Mouse (Mus musculus) spleen, postnatal 14 days (tissue): ENCODE measurements around the gene Tnxb.

Source experiments
- DNase-seq, 2 experiments: peaks; one replicate each; pipeline ENCODE4 v3.0.0; 2021 to 2022; ENCODE audit warnings: low spot score in 2 of 2

Tnxb gene

DNA sequence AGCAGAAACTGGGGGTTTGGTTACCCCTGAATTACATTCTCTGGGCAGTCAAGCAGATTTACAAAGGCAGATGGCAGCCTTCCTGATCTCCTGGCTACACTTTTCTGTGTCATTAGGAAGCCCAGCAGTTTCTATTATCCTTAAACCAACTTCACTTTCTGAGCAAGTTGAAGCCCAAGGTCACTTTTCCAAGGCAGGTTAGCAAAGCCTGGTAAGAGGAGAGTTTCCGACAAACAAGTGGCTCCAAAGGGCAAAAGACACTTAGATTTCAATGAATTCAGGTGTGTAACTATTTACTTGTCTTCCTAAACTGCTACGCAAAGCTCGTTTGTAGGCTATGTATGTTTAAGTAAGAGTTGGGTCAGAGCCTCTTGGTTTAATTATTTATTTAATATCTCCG is 27.0 kb upstream of the Tnxb start:
- no peak for DNase-seq

DNA sequence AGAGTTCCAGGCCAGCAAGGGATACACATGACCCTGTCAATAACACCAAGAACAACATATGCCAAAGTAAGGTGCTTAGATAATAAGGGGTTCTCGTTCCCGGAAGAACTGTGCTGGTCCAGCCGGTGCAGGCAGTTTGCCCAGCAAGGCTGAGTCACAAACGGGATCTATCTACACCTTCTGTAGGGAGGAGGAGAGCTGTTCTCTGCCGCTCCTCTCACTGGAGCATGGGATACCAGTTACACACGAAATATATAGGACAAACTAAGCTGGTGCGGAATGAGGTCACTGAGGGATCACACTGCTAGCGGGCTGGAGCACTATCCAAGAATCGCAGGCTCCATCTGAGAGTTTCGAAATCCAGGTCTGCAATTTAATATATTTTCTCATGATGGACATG is 26.4 kb upstream of the Tnxb start:
- no peak for DNase-seq

DNA sequence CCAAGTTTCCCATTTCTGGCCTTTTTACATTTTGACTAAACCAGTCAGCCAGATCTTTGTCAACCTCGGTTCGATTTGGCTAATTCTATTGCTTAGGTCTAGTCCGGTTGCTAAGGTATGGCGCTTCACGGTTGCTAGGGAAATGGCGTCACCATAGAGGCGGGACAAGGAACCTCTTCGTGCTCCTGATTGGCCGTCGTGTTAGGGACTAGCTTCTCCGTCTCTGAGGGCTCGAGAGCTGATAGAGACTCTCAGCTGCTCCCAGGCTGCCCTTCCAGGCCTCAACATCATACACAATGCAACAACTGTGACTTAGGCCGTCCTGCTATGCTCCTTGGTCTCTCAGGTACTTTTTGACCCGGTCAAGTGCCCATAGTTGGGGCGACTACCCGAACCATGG is 25.7 kb upstream of the Tnxb start, which contains the start of gene Fkbpl:
Gene Fkbpl (plus strand): TSS at position 157 of the 400 bp plus-strand sequence.
- peak; percentile 82 to 93 for DNase-seq

DNA sequence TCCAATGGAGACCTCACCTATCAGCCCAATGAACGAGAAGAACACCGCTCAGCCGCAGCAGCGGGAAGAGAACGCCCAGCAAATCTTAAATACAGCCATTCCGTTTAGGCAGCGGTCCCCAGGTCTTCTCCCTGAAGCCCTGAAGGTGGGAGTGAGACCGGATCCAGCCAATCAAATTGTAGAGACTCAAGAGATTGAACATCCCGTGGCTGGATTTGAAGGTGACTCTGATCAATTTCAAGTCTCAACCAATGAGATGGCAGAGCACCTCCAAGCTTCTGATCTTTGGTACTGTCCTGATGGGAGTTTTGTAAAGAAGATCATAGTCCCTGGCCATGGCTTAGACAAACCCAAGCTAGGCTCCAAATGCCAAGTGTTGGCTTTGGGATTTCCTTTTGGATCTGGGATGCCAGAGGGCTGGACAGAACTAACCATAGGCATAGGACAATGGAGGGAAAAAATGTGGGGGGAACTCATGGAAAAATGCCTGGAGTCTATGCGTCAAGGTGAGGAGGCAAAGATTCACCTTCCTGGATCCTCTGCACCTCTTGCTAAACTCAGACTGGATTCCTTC is 25.0 kb upstream of the Tnxb start:
- DNase-seq = no peak

DNA sequence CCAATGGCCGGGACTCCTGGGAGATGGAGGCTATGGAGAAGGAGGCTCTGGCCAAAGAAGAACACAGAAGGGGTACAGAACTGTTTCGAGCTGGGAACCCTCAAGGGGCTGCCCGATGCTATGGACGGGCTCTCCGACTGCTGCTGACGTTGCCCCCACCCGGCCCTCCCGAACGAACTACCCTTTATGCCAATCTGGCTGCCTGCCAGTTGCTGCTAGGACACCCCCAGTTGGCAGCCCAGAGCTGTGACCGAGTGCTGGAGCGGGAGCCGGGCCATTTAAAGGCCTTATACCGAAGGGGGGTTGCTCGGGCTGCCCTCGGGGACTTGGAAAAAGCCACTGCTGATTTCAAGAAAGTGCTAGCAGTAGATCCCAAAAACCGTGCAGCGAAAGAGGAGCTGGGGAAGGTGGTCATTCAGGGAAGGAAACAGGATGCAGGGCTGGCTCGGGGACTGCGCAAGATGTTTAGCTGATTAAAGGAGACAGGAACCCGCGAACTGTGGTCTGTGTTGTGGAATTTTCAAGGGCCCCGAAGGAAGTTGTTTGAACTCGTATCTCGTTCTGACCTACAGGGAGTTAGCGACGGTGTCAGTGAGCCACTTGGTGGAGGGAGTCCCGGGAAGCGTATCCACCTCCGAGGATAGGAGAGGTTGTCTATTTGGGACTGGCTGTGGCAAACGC is 24.4 kb upstream of the Tnxb start:
- DNase-seq = no peak

DNA sequence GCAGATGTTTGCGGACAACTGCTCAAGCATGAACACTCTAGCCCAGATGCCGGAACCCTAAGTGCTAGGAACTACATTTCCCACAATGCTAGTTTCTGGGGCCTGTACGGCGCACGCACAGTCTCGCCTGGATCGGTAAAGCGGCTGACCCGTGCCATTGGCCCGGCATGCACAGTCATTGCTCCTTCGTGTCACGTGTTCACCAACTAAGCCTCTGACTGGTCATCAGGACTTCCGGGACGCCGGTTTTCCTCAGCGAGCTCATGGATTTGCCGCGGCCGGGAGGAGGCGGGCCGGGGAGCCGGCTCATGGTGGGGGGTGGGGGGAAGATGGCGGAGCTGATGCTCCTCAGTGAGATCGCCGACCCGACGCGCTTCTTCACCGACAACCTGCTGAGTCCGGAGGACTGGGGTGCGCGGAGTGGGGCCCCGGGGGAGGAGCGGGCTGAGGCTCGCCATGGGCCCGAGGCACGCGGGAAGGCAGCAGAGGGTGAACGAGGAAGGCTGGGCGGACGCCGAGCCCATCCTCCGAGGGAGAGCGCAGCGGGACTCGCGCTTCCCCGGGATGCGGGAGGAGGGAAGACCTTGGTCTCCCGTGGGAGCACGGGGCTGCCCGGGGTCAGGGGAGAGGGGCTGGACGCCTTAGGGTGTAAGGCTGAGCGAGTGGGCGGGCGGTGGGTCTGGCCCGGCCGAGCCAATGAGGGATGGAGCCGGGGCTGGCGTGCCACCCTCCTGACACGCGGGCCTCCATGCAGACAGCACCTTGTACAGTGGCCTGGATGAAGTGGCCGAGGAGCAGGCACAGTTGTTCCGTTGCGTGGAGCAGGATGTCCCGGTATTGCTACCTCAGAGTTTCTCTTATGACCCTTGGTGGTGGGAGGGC is 23.2 kb upstream of the Tnxb start, which contains the start of gene Atf6b:
Gene Atf6b (plus strand): TSS at position 241 of the 882 bp plus-strand sequence.
- DNase-seq = peak; percentile 84 to 87

DNA sequence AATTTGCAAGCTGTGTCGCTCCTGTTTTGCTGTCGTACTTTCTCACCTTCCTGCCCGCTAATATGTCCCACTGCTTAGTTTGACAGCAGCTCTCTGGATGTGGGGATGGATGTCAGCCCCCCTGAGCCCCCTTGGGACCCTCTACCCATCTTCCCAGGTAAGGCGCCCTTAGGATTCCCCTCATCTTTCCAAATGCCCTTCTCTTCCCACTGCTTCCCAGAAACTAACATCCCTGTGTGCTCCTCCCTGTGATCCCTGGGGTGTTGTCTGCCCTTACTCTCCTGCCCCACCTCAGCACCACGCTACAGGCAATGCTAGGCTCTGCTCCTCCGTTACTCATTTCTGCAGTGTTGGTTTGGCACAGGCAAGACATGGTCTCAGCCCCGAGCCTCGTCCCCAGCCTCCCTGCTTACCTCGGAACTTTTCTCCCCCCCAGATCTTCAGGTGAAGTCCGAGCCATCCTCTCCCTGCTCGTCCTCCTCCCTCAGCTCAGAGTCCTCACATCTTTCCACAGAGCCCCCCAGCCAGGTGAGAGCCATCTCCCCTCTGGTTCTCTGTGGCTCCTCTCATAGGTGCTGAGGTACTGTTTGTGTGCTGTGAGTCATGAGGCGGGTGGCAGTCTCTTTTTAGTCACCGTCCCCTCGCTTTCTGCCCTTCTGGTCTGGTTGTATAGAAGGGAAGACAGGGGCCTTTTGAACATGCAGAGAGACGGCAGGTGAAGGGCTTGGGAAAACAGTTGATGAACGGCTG is 22.0 kb upstream of the Tnxb start:
- DNase-seq = no peak

DNA sequence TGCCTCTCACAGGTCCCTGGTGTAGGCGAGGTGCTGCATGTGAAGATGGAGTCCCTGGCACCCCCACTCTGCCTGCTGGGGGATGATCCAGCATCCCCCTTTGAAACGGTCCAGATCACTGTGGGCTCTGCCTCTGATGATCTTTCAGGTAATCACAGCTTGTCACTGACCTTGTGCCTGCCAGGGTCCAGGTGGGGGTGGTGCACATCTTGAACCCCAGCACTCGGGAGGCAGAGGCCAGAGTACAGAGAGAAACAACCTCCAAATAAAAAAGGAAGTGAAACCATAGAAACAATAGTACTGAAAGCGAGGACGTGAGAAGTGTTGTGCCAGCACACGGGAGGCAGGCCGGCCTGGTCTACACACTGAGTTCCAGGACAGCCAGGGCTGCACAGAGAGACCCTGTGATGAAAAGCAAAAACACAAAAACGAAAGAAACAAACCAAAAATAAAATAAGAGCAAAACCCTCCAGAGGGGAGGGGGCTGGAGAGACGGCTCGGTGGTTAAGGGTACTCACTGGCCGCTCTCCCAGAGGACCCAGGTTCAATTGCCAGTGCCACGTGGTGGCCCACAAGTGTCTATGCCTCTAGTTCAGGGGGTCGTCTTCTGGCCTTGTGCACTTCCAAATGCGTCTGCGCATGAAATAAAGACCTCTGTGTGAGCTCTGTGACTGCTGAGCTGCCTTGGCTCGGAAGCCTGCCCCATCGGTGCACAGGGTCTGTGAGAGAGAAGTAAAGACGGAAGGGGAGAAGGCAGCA is 21.1 kb upstream of the Tnxb start:
- no peak for DNase-seq

DNA sequence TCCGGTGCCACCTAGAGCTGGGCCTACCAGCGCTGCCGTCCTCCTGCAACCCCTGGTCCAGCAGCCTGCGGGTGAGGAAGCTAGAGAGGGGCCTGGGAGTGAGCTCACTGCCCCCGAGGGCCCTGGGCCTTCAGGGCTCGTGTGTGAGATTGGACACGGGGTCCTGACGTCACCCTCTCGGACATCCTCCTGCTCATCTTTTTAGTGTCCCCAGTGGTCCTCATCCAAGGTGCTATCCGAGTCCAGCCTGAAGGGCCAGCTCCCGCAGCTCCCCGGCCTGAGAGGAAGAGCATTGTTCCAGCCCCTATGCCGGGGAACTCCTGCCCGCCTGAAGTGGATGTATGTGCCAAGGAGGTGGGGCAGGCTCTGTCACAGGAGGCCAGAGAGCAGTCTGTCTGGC is 19.6 kb upstream of the Tnxb start:
- no peak for DNase-seq

DNA sequence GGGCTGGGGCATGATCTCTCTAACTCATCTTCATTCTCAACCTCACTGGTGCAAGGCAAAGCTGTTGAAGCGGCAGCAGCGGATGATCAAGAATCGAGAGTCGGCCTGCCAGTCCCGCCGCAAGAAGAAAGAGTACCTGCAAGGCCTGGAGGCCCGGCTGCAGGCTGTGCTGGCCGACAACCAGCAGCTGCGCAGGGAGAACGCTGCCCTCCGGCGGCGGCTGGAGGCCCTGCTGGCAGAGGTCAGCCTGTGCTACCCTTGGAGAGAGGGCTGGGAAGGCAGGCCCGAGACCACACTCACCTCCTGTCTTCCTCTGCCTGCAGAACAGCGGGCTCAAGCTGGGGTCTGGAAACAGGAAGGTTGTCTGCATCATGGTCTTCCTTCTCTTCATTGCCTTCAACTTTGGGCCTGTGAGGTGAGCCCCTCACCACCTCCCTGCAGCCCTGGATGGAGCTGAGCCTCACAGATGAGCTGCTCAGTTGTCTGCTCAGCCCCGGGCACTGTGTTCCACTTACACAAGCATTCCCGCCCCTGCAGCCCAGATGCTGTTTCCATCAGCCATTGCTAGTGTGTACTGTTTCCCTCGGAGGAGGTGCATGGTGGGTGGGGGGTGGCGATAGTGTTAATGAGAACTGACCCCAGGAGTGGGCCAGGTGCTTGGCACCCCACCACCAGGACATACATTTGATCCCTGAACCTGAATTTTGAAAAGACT is 18.7 kb upstream of the Tnxb start:
- DNase-seq = peak in 1 of 2 experiments; percentile 45

DNA sequence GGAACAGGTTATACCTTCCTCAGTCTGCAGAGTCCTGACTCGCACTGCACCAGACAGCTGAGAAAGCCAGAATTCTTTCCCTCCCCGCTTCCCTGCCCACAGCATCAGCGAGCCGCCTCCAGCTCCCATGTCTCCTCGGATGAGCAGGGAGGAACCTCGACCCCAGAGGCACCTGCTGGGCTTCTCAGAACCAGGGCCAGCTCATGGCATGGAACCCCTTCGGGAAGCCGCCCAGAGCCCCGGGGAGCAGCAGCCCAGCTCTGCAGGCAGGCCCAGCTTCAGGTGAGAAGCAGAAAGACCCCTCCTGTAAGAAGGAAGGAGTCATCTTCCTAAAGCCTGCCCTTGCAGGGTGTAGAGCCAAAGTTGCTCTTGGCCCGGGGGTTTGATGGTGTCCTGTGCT is 17.8 kb upstream of the Tnxb start:
- no peak for DNase-seq

DNA sequence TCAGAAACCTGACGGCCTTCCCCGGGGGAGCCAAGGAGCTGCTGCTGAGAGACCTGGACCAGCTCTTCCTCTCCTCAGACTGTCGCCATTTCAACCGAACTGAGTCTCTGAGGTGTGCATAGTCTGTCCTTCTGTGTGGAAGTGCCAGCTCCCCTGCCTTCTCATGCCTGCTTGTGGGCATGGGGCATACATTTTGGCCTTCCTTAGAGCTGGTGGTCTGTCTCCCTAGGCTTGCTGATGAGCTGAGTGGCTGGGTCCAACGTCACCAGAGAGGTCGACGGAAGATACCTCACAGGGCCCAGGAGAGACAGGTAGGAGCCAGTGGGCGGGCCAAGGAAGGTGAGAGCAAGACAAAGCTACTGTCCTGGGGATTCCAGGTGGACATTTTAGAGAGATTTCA is 17.4 kb upstream of the Tnxb start:
- no peak for DNase-seq

DNA sequence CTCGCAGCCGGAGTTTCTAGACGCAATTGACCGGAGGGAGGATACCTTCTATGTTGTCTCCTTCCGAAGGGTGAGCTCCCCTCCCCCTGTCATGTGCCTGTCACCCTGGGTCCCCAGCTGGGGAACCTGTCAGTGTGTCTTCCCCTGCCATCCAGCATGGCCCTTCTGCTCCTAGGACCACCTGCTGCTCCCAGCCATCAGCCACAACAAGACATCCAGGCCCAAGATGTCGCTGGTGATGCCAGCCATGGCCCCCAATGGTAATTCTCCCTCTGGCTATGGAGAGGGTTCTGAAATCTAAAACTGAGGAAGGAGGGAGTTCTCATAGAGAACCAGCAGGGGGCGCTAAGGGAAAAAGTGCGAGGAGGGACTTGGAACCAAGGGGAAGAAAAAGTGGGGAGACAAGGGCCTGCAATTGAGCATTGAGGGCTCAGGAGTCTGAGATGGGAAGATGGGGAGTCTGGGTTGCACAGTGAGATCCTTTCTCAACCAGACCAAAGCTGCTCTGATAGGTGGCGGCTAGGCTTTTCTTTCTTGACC is 16.5 kb upstream of the Tnxb start:
- DNase-seq = peak in 1 of 2 experiments; percentile 52

DNA sequence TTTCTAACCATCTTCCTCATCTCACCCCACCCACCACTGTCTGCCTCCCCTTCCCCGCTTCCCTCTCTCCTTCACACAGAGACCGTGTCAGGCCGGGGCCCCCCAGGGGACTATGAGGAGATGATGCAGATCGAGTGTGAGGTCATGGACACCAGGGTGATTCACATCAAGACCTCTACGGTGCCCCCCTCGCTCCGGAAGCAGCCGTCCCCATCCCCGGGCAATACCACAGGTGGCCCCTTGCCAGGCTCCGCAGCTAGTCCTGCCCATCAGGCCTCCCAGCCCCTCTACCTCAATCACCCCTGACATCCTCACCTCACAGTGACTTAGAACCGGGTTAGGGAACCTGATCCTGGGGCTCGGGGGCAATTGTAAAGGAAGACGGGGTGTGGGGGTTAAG is 15.9 kb upstream of the Tnxb start:
- no peak for DNase-seq

DNA sequence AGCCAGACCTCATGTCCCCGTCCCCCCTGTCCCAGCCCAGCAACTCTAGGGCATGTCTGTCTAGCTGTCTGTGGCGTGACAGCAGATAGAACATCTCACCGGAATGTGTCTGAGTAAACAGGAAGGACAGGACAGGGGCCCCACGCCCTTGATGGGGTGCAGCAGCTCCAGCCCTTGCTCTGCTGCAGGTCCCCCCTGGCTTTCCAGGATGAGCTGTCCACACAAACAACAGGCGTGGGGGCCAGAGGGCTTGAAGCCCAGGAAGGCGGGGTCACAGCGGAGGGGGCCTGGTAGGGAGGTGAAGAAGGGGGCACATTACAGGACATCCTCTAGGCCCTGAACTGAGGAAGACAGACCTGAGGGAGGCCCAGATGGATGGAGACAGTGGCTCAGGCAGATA is 15.2 kb upstream of the Tnxb start:
- DNase-seq = no peak

DNA sequence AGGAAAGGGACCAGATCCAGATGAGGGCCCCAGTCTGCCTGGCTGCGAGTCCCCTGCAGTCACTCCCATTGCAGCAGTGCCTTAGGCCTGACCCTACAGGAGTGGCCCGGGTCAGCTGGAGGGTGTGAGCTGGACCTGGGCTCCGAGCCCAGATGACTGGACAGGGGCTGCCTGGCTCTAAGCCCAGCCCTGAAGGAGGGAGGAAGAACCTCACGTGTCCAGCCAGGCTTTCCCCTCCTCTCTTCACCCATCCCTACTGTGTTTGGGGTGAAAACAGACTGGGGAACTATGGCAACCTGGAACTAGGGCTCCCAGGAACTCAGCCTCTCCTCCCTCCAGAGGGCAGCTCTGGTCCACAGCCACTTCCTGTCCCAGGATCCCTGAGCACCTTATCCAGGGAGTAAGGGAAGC is 14.7 kb upstream of the Tnxb start:
- DNase-seq = no peak

DNA sequence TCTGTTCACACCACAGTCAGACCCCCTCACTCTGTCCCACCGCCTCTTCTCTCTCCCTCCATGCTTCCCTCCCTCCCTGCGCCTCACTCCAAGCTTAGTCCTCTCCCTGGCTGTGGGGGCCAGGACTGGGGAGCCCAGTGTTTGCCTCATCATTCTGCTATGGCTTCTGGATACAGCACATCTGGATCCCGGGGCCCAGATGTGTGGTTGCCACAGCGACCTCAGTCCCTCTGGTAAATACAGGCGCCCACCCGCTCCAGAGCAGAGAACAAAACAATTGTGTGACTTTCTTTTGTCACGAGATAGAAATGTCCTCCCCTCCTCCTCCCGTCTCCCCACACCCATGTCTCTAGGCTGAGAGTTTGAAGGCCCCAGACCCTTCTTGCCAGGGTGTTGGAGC is 13.7 kb upstream of the Tnxb start:
- DNase-seq = no peak

DNA sequence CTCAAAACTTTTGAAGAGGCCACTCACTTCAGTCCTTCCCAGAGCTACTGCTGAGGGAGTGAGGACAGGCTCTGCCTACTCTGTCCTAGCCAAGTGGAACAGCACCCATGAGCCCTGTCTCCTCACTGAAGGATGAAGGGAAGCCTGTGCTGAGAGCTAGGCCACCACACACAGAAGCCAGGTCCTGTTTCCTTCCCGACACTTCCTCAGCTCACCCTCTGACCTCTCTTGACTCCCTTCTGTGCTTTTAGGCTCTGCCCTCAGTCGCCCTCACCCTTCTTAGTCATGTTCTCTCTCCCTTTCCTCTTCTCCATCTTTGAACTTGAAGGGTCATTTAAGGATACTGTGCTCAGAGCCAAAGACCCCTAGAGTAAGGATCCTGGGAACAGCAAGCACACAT is 13.1 kb upstream of the Tnxb start:
- no peak for DNase-seq

DNA sequence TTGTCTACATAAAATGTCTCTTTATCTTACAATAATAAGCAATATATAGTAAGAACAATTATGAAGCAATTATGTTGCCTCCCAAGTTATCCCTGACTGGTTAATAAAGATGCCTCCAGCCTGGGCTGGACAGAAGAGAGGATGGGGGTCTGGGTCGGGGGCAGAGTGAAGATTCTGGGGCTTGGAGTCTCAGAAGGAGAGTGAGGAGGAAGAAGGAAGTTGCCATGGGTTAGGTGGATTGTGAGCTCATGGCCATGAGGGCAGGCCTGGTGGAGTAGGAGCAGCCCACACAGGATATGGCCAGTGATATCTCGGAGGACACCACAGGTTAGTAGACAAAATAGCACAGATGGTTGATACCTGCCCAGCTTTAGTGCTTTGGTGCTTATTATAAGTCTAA is 12.2 kb upstream of the Tnxb start:
- no peak for DNase-seq

DNA sequence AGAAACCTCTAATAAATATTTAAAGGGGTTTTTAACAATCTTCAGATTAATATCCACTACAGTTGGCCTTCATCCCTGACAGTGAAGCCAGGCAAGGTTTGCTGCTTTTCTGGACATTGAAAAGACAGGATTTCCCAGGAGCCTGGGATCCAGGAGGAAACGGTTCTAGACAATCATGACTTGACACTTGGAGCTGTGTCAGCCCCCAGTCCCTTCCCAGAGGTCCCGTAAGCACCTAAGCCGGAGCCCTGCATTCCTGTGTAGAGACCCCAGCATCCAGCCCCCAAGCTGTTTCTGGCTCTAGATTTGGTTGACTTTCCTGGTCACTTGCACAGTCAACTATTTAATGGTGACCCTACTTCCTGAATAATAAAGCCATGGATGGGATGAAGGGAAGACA is 11.7 kb upstream of the Tnxb start:
- DNase-seq = no peak
